Comparison of ENCODE assay signal across 14 mouse cellular contexts in genomic region chr1:51852314-51852713, GRCm38 (mm10).
DNase-seq lines count a peak whose midpoint lies in the region; ATAC-seq lines count a peak whose summit lies in the region.
"Had no signal": no experiment of that assay in that cellular context is flagged by ENCODE, and none has a peak within 500 bp of the region (broad histone marks: within the 10 kb centered on the region; RNA-seq: fewer than 3 reads in every experiment).

No protein-coding gene starts in this region.

- H3K4me3 ChIP-seq in liver, embryonic 11.5 days (ENCODE audit: low read depth, low read length), result no peak overlapping the region
- H3K4me3 ChIP-seq: erythroblast, embryonic 14.5 days; gastrocnemius, adult 2 months; midbrain, embryonic 13.5 days had no signal

- intact Hi-C loops in gastrocnemius, postnatal 14 days (cut with DNase I; ENCODE audit: low total_unique reads), result no loop called here
- intact Hi-C loops in left cerebral cortex, postnatal 10 days (cut with DNase I), result no loop called here

- no peak overlapping the region for H3K4me2 ChIP-seq in liver, embryonic 11.5 days
- H3K4me2 ChIP-seq: midbrain, embryonic 13.5 days had no signal

- no peaks in the 10 kb centered on the region for H3K9me3 ChIP-seq in liver, embryonic 11.5 days (ENCODE audit: control insufficient read depth, low read length)
- H3K9me3 ChIP-seq: midbrain, embryonic 13.5 days had no signal

- ATAC-seq in liver, embryonic 11.5 days (replicated peaks; ENCODE audit: low FRiP score), result no peak
- ATAC-seq: midbrain, embryonic 13.5 days had no signal

- no peak overlapping the region for H3K9ac ChIP-seq in liver, embryonic 11.5 days (ENCODE audit: low read depth, low read length)
- H3K9ac ChIP-seq: midbrain, embryonic 13.5 days had no signal

- no peaks in the 10 kb centered on the region for H3K27me3 ChIP-seq in liver, embryonic 11.5 days (replicated peaks; ENCODE audit: control insufficient read depth, insufficient read depth, low read length)
- H3K27me3 ChIP-seq: CH12.LX; midbrain, embryonic 13.5 days had no signal

- no peaks in the 10 kb centered on the region for H3K36me3 ChIP-seq in liver, embryonic 11.5 days (ENCODE audit: control insufficient read depth, insufficient read depth, low read length)
- H3K36me3 ChIP-seq: midbrain, embryonic 13.5 days had no signal

- H3K4me1 ChIP-seq in liver, embryonic 11.5 days (replicated peaks; ENCODE audit: control insufficient read depth, insufficient read depth, low read length), result no peaks in the 10 kb centered on the region; the same call in 1 of the 2 replicates

- no peak overlapping the region for H3K27ac ChIP-seq in liver, embryonic 11.5 days (ENCODE audit: low read depth, low read length)
- H3K27ac ChIP-seq: gastrocnemius, adult 2 months; midbrain, embryonic 13.5 days had no signal

- DNase-seq in gastrocnemius, postnatal 14 days, result peak; percentile 24
- no peak for DNase-seq in gastrocnemius, adult 18-20 months (ENCODE audit: low spot score)
- DNase-seq in left cerebral cortex, postnatal 10 days (ENCODE audit: extremely low spot score in 1 of 2, low spot score in 2 of 2), result peak; percentile 20 to 78
- no peak for DNase-seq in left cerebral cortex, adult 11 months (ENCODE audit: low spot score)
- peak; percentile 12 for DNase-seq in ES-CJ7 (ENCODE audit: low read depth, low spot score)
- DNase-seq in adipocyte (ENCODE audit: low spot score), result peak; percentile 22
- no peak for DNase-seq in liver, embryonic 11.5 days (ENCODE audit: low spot score)
- DNase-seq in kidney, adult 11 months, result no peak
- DNase-seq: adrenal gland, adult 8-10 months; gastrocnemius, adult 2 months; kidney, adult 2 months had no signal

- WGBS in liver, embryonic 11.5 days, result 84% methylated on average over 5 of the region's 5 CpGs

Comparison
In these comparisons a context has a peak if more than half of its experiments do, and no peak if none do; other contexts are left out.
1. DNase-seq: peak in gastrocnemius, postnatal 14 days (single experiment), left cerebral cortex, postnatal 10 days (2 of 2), ES-CJ7 (single experiment) and adipocyte (single experiment); none in gastrocnemius, adult 18-20 months (single experiment), left cerebral cortex, adult 11 months (single experiment), liver, embryonic 11.5 days (single experiment) and kidney, adult 11 months (single experiment).